Mouse (Mus musculus): ENCODE data around the gene Zfp609.

DNA sequence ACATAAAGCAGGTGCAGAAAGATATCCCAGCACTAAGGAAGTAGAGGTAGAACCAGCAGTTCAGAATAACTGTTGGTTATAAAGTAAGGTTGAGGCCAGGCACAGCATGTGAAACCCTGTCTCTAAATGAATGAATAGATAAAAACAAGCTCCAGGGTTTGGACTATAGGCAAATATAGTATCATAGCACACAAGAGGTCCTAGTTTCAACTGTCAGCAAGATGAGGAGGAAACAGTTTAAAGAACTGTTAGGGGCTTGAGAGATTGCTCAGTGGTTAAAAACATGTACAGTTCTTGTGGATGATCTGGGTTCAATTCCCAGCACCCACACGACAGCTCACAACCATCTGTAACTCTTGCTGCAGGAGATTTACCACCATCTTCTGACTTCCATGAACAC lies 15.6 kb downstream of the Zfp609 start:
- TF ChIP-seq CTCF (IDR thresholded peaks at IDR 0.05; ENCODE audit: low read depth, low read length) (no peak), POLR2A (IDR thresholded peaks at IDR 0.05; ENCODE audit: insufficient read depth, low read length) (no peak), EP300 (IDR thresholded peaks at IDR 0.05; ENCODE audit: insufficient read depth, low read depth, low read length) (no peak)

Measured in ES-Bruce4 (cell line).